Mouse (Mus musculus): ENCODE results near the gene Ap5s1. TPM values are rescaled to one million over a fixed set of nuclear protein-coding genes. Genes with fewer than 3 reads are reported as not detected.

Gene Ap5s1
- total RNA-seq, 4 experiments from 2014 or later = 23.9 to 28.5 (median 26.2) TPM

Other genes starting within 250 kb of the Ap5s1 start
- 10 to 100 TPM; 52.6 to 58.6 (median 55.9) TPM for gene Gfra4, start 164.0 kb upstream of the Ap5s1 start, total RNA-seq (2022)
- 1 to 10 TPM; 7.0 to 9.8 (median 9.0) TPM for gene Adam33, start 143.3 kb upstream of the Ap5s1 start, total RNA-seq (2022)
- under 1 TPM; 0.46 to 0.65 (median 0.64) TPM for gene Siglec1, start 120.3 kb upstream of the Ap5s1 start, total RNA-seq (2022)
- gene Hspa12b, start 79.8 kb upstream of the Ap5s1 start, total RNA-seq (2022) = 1 to 10 TPM; 5.9 to 8.9 (median 8.3) TPM
- gene Gm11037, start 73.6 kb upstream of the Ap5s1 start, total RNA-seq (2022) = not detected
- gene 1700037H04Rik, start 47.0 kb upstream of the Ap5s1 start, total RNA-seq (2022) = 10 to 100 TPM; 84.5 to 96.9 (median 92.6) TPM
- gene Cenpb, start 27.0 kb upstream of the Ap5s1 start, total RNA-seq (2022) = 10 to 100 TPM; 73.8 to 80.9 (median 75.8) TPM
- 10 to 100 TPM; 18.3 to 21.9 (median 19.1) TPM for gene Cdc25b, start 20.1 kb upstream of the Ap5s1 start, total RNA-seq (2022)
- 1 to 10 TPM; 7.4 to 8.3 (median 8.1) TPM for gene Spef1, start 19.8 kb upstream of the Ap5s1 start, total RNA-seq (2022)
- 1 to 10 TPM; 6.9 to 8.6 (median 7.3) TPM for gene Mavs, start 27.0 kb downstream of the Ap5s1 start, total RNA-seq (2022)
- gene Pank2, start 55.4 kb downstream of the Ap5s1 start, total RNA-seq (2022) = 10 to 100 TPM; 63.3 to 71.3 (median 69.9) TPM
- gene Rnf24, start 145.8 kb downstream of the Ap5s1 start, total RNA-seq (2022) = 10 to 100 TPM; 31.3 to 39.5 (median 34.0) TPM